Mouse (Mus musculus) liver, embryonic 15.5 days (tissue): ENCODE data around the gene Pacsin1. TPM values are rescaled to one million over a fixed set of nuclear protein-coding genes. Genes with fewer than 3 reads are reported as not detected.

ENCODE experiments used
- ATAC-seq: fragments of 200-750 bp; cut with Nextera tagmentation; 2 replicates; pipeline ENCODE4 v1.8.0; 2017; ENCODE audit warnings: moderate number of reproducible peaks, mild to moderate bottlenecking, moderate library complexity; ENCODE audit not compliant: insufficient read depth
- H3K27ac ChIP-seq: fragments of 300-500 bp; sonication (generic); replicated peaks from 2 replicates; pipeline ENCODE4 v1.5.1; 2015; ENCODE audit warnings: mild to moderate bottlenecking, inconsistent platforms
- H3K27me3 ChIP-seq: fragments of 300-500 bp; sonication (generic); 2 replicates; pipeline ENCODE4 v1.6.1; 2015; ENCODE audit warnings: mild to moderate bottlenecking, inconsistent platforms
- H3K36me3 ChIP-seq: fragments of 300-500 bp; sonication (generic); replicated peaks from 2 replicates; pipeline ENCODE4 v1.6.1; 2015; ENCODE audit warnings: moderate library complexity, mild to moderate bottlenecking, inconsistent platforms
- H3K4me1 ChIP-seq: fragments of 300-500 bp; sonication (generic); replicated peaks from 2 replicates; pipeline ENCODE4 v1.6.1; 2015; ENCODE audit warnings: inconsistent platforms
- H3K4me2 ChIP-seq: fragments of 300-500 bp; sonication (generic); 2 replicates; pipeline ENCODE4 v1.6.1; 2015; ENCODE audit warnings: moderate library complexity, mild to moderate bottlenecking, inconsistent platforms
- H3K4me3 ChIP-seq: fragments of 300-500 bp; sonication (generic); replicated peaks from 2 replicates; pipeline ENCODE4 v1.5.1; 2015; ENCODE audit warnings: mild to moderate bottlenecking, inconsistent platforms
- H3K9ac ChIP-seq: fragments of 300-500 bp; sonication (generic); 2 replicates; pipeline ENCODE4 v1.6.1; 2015; ENCODE audit warnings: moderate library complexity, mild to moderate bottlenecking, inconsistent platforms
- H3K9me3 ChIP-seq: fragments of 300-500 bp; sonication (generic); replicated peaks from 2 replicates; pipeline ENCODE4 v1.6.1; 2016; ENCODE audit warnings: inconsistent platforms
- WGBS: fragments of 180-500 bp; shearing (Covaris S2); methylation state at CpG from one replicate; pipeline ENCODE4 v1.1.7; 2015; ENCODE audit warnings: mixed read lengths; ENCODE audit not compliant: insufficient replicate concordance; 5-methylcytosine and 5-hydroxymethylcytosine counted together
- polyA plus RNA-seq: library from polyadenylated mRNA; unstranded; fragments of >200 nt; fragmentation: Nextera tagmentation; extraction: Ambion mirVana; gene quantifications from 2 replicates; pipeline ENCODE4 v1.2.1, GENCODE M21; 2015

Gene Pacsin1
- 0.13 and 0.24 TPM in 2 replicates for polyA plus RNA-seq

- peak; percentile 31 for ATAC-seq
Measured at GRCm38 (mm10) chr17:27655089-27656010, at the start of gene Pacsin1. Gene Pacsin1, plus strand, starts transcription at chr17:27655509.

DNA sequence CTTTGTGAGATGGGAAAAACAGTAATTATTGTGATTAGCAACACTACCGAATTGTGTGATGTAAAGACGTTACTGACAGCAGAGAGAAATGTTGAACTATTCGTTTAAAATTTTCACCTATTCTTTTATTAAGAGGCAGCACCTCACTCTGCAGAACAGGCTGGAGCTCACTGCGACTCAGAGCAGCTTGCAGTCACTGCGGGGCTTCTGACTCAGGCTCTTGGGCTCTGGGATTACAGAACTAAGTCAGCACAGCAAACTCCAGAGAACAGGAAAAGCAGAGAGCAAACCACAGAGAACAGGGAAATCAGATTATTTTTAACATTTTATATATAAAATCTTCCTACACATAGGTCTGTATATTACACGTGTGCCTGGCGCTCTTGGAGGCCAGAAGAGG is 45.7 kb upstream of the Pacsin1 start:
- Histone ChIP-seq H3K27ac (no peak overlapping the region), H3K4me2 (no peak overlapping the region), H3K9me3 (no peaks in the 10 kb centered on the region), H3K4me3 (no peak overlapping the region), H3K4me1 (peaks cover 40% of the 10 kb centered on the region), H3K36me3 (peaks cover 10% of the 10 kb centered on the region; the same call in 1 of the 2 replicates), H3K27me3 (no peaks in the 10 kb centered on the region), H3K9ac (no peak overlapping the region)
- ATAC-seq = no peak
- WGBS = 79% methylated on average over 7 of the region's 7 CpGs

More at GRCm38 (mm10) chr17:27655089-27656010, at the start of gene Pacsin1:
- Histone ChIP-seq H3K36me3 (no peaks in the 10 kb centered on the region), H3K4me2 (peak within 1 kb of the TSS; percentile 53), H3K4me3 (peak within 1 kb of the TSS; percentile 31), H3K27me3 (peaks cover 57% of the 10 kb centered on the region), H3K4me1 (peaks cover 17% of the 10 kb centered on the region), H3K27ac (no peak within 1 kb of the TSS), H3K9ac (no peak within 1 kb of the TSS), H3K9me3 (no peaks in the 10 kb centered on the region)
- WGBS = 2% methylated on average over 61 of the region's 65 CpGs

- Histone ChIP-seq H3K4me3 (no peak overlapping the region), H3K4me2 (no peak overlapping the region), H3K27me3 (no peaks in the 10 kb centered on the region), H3K36me3 (peaks cover 10% of the 10 kb centered on the region; the same call in 1 of the 2 replicates), H3K9me3 (no peaks in the 10 kb centered on the region), H3K27ac (no peak overlapping the region), H3K4me1 (peaks cover 34% of the 10 kb centered on the region), H3K9ac (no peak overlapping the region)
- 33% methylated on average over 10 of the region's 10 CpGs for WGBS
- ATAC-seq = no peak
Measured at GRCm38 (mm10) chr17:27610679-27611518, 44.4 kb upstream of the Pacsin1 start.

DNA sequence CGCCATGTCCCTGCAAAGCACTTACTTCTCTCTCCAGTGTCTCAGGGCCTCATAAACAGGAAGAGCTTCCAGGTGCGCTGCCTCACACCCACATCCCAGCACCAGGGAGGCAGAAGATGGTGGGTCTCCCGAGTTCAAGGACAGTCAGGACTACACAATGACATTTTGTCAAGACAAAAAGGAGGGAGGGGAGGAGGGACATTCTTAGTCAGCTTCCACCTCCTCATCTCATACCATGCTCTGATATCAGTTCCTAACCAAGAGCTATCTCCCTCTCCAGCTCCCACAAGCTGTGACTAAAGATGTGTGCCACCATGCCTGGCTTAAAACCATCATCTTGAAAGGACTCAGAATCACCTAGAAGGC is 43.8 kb upstream of the Pacsin1 start:
- Histone ChIP-seq H3K27me3 (no peaks in the 10 kb centered on the region), H3K27ac (no peak overlapping the region), H3K4me1 (peaks cover 34% of the 10 kb centered on the region), H3K9ac (no peak overlapping the region), H3K9me3 (no peaks in the 10 kb centered on the region), H3K4me3 (no peak overlapping the region), H3K36me3 (peaks cover 10% of the 10 kb centered on the region; the same call in 1 of the 2 replicates), H3K4me2 (no peak overlapping the region)
- ATAC-seq = no peak
- 33% methylated on average over 3 of the region's 3 CpGs for WGBS

- H3K27ac ChIP-seq = no peak overlapping the region
- no peak overlapping the region for H3K9ac ChIP-seq
- H3K36me3 ChIP-seq = peaks cover 13% of the 10 kb centered on the region; the same call in 1 of the 2 replicates
- no peak for ATAC-seq
- H3K4me2 ChIP-seq = no peak overlapping the region
- H3K9me3 ChIP-seq = no peaks in the 10 kb centered on the region
- no peak overlapping the region for H3K4me3 ChIP-seq
- no peaks in the 10 kb centered on the region for H3K27me3 ChIP-seq
- 61% methylated on average over 5 of the region's 5 CpGs for WGBS
- peaks cover 34% of the 10 kb centered on the region for H3K4me1 ChIP-seq
Measured at GRCm38 (mm10) chr17:27611994-27612393, 43.3 kb upstream of the Pacsin1 start.

GRCm38 (mm10) chr17:27613016-27613415 is 42.3 kb upstream of the Pacsin1 start:
- Histone ChIP-seq H3K27me3 (no peaks in the 10 kb centered on the region), H3K27ac (no peak overlapping the region), H3K9me3 (no peaks in the 10 kb centered on the region), H3K9ac (no peak overlapping the region), H3K4me2 (no peak overlapping the region), H3K4me1 (peaks cover 34% of the 10 kb centered on the region), H3K36me3 (peaks cover 18% of the 10 kb centered on the region), H3K4me3 (no peak overlapping the region)
- ATAC-seq = no peak
- WGBS = 71% methylated on average over 4 of the region's 4 CpGs

DNA sequence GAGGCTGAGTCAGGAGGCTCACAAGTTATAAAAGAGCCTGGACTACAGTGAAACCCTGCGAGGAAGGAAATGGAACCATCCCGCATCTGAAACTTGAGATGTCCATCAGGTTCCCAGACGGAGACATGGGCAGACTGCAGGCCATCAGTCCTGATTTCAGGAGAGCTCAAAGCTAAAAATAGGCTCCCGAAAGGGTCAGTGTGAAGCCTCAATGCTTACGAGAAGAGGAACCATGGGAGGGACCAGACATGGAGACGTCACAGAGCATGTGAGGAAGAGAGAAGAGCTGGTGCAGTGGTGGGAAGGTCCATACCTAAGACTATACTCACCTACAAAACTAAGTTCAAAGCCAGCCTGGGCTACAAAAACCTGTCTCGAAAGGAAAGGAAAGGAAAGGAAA is 39.9 kb upstream of the Pacsin1 start:
- H3K4me3 ChIP-seq = no peak overlapping the region
- peaks cover 39% of the 10 kb centered on the region for H3K4me1 ChIP-seq

GRCm38 (mm10) chr17:27621161-27621560 is 34.1 kb upstream of the Pacsin1 start:
- Histone ChIP-seq H3K4me1 (peaks cover 57% of the 10 kb centered on the region), H3K36me3 (peaks cover 10% of the 10 kb centered on the region), H3K4me3 (peak overlapping the region; percentile 93), H3K9me3 (no peaks in the 10 kb centered on the region), H3K9ac (no peak overlapping the region), H3K4me2 (peak overlapping the region; percentile 97), H3K27me3 (no peaks in the 10 kb centered on the region), H3K27ac (no peak overlapping the region)
- no peak for ATAC-seq
- WGBS = 52% methylated on average over 8 of the region's 8 CpGs

More for the DNA sequence above, 39.9 kb upstream of the Pacsin1 start:
- Histone ChIP-seq H3K4me2 (no peak overlapping the region), H3K27me3 (no peaks in the 10 kb centered on the region), H3K36me3 (peaks cover 10% of the 10 kb centered on the region), H3K9me3 (no peaks in the 10 kb centered on the region), H3K9ac (no peak overlapping the region), H3K27ac (no peak overlapping the region)
- 61% methylated on average over 7 of the region's 7 CpGs for WGBS
- ATAC-seq = no peak

- 2% methylated on average over 23 of the region's 23 CpGs for WGBS
- Histone ChIP-seq H3K27me3 (no peaks in the 10 kb centered on the region), H3K36me3 (peaks cover 8% of the 10 kb centered on the region), H3K4me2 (peak overlapping the region; percentile 97), H3K9ac (peak overlapping the region; percentile 91), H3K4me3 (peak overlapping the region; percentile 93), H3K4me1 (peaks cover 57% of the 10 kb centered on the region), H3K9me3 (no peaks in the 10 kb centered on the region), H3K27ac (peak overlapping the region; percentile 89)
- no peak for ATAC-seq
Measured at GRCm38 (mm10) chr17:27621705-27622531, 33.4 kb upstream of the Pacsin1 start.

DNA sequence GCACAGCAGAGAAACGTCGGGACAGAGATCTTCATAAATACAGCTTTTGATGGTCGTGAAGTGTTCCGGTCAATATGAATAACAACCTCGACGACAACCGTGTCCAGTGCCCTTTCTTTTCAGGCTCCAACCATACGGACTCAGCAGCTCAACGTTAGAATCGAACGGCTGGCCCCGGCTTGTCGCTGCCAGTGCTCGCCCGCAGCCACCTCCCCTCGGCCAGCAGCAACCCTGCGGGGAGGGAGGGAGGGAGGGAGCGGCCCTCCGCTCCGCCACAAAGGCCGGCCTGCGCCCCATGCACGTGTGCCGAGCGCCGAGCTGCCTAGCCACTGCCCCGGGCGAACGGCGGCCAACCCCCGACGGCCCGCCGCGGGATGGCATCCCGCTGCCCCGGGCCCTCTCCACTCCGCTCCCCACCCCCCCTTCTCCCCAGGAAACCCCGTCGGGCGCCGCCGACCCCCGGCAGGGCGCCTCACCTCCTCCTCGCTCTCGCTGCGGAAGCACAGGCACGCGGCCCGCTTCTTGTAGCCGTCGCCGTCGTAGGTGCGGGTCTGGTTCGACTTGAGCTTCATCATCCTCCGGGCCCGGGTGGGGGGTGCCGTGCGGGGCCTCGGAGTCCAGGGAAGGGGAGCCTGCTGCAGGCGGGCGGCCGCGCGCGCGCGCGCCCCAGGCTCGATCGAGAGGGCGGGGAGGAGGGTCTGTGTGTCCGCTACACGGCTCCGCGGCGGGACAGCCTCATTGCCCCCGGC is 32.5 kb upstream of the Pacsin1 start:
- H3K4me3 ChIP-seq = peak overlapping the region; percentile 93
- no peaks in the 10 kb centered on the region for H3K9me3 ChIP-seq
- peak overlapping the region; percentile 91 for H3K9ac ChIP-seq
- peak; percentile 63 for ATAC-seq
- H3K4me2 ChIP-seq = peak overlapping the region; percentile 97
- no peaks in the 10 kb centered on the region for H3K27me3 ChIP-seq
- under 1% methylated on average over 80 of the region's 80 CpGs for WGBS
- H3K36me3 ChIP-seq = peaks cover 2% of the 10 kb centered on the region
- peaks cover 57% of the 10 kb centered on the region for H3K4me1 ChIP-seq
- H3K27ac ChIP-seq = peak overlapping the region; percentile 89
